Mouse (Mus musculus) spleen, adult 2 months (tissue): ENCODE data around the gene Add3. TPM values are rescaled to one million over a fixed set of nuclear protein-coding genes. Genes with fewer than 3 reads are reported as not detected.

Experiments
- DNase-seq, 2 experiments: peaks; one replicate each; pipeline versions ENCODE4 v3.0.0 to v3.0.0-alpha.2; 2012 to 2021; ENCODE audit warnings: low spot score in 2 of 2, low read depth in 1 of 2
- H3K27ac ChIP-seq: fragments of 200-500 bp; 2 replicates; pipeline ENCODE4 v1.5.1; 2012; ENCODE audit warnings: low read length, inconsistent platforms; ENCODE audit not compliant: insufficient read depth
- H3K27me3 ChIP-seq: fragments of 200-500 bp; 2 replicates; pipeline ENCODE4 v1.6.1; 2012; ENCODE audit warnings: mild to moderate bottlenecking, moderate library complexity, low read length, inconsistent platforms; ENCODE audit not compliant: control insufficient read depth, insufficient read depth
- H3K36me3 ChIP-seq: fragments of 200-500 bp; 2 replicates; pipeline ENCODE4 v1.6.1; 2012; ENCODE audit warnings: mild to moderate bottlenecking, low read length, inconsistent platforms; ENCODE audit not compliant: control insufficient read depth, insufficient read depth
- H3K4me1 ChIP-seq: fragments of 200-500 bp; 2 replicates; pipeline ENCODE4 v1.6.1; 2011; ENCODE audit warnings: inconsistent platforms; ENCODE audit not compliant: control insufficient read depth, insufficient read depth, insufficient read length
- H3K4me3 ChIP-seq: fragments of 200-500 bp; 2 replicates; pipeline ENCODE4 v1.5.1; 2011; ENCODE audit warnings: mild to moderate bottlenecking, inconsistent platforms; ENCODE audit not compliant: insufficient read depth, insufficient read length; ENCODE audit errors: extremely low read depth
- CTCF ChIP-seq: fragments of 200-500 bp; IDR thresholded peaks from 2 replicates; pipeline ENCODE4 v1.5.1; 2011; ENCODE audit warnings: mild to moderate bottlenecking, inconsistent platforms; ENCODE audit not compliant: insufficient read depth, insufficient read length, insufficient replicate concordance; ENCODE audit errors: extremely low read depth
- POLR2A ChIP-seq: fragments of 200-500 bp; IDR thresholded peaks from 2 replicates; pipeline ENCODE4 v1.6.1; 2011; ENCODE audit warnings: low read depth, low read length, inconsistent platforms
- WGBS: fragments of 180-500 bp; shearing (Covaris S2); methylation state at CpG from one replicate; pipeline ENCODE4 v1.1.7; 2018; 5-methylcytosine and 5-hydroxymethylcytosine counted together
- polyA plus RNA-seq: library from polyadenylated mRNA; depleted of rRNA; stranded (reverse); fragments of >200 nt; gene quantifications from 2 replicates; pipeline ENCODE4 v1.2.3, GENCODE M21; 2012; rRNA removed

Add3 gene
- 40.6 and 45.1 TPM in 2 replicates for polyA plus RNA-seq

DNA sequence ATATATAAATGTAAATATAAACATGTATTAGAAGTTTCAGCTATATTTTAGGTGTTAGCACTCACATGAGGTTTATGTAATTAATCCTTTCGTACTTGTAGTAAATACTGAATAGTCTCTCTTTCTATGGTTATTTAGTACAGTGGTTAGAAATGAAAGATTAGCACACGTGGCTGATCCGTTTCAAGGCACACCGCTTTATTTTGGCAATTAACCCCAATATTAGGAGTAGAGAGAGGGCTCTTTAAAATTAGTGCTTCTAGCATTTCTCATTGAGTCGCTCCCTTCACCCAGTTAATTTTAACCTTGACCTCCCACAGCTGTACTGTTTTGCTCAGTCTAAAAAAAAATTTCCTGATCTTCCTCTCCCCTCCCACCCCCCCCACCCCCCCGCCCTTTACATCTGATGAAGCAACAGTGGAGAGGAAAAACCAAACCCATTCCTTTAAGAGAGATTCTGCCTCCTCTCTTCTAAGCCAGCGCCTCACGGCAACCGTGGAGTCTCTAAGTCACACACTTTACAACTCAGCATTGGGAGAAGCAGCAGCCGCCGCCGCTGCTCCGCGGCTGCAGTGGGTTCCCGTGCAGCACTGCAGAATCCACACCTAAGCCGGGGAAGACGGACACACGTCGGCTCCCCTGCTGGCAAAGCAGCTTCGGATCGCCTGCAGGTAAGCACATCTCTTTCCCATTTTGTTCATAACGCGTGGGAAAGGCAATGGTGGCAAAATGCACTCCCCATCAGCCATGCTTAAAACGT lies at the start of gene Add3:
Gene Add3 (plus strand): TSS at position 400 of the 760 bp plus-strand sequence.
- peak in 1 of 2 experiments; percentile 36 for DNase-seq
- Histone ChIP-seq H3K27ac (peak within 1 kb of the TSS; percentile 93), H3K4me3 (peak within 1 kb of the TSS; percentile 69), H3K4me1 (peaks cover 3% of the 10 kb centered on the region; the same call in 1 of the 2 replicates), H3K27me3 (no peaks in the 10 kb centered on the region), H3K36me3 (no peaks in the 10 kb centered on the region)
- TF ChIP-seq POLR2A (no peak; the same call in 1 of the 2 replicates), CTCF (no peak)
- 8% methylated on average over 24 of the region's 24 CpGs for WGBS

DNA sequence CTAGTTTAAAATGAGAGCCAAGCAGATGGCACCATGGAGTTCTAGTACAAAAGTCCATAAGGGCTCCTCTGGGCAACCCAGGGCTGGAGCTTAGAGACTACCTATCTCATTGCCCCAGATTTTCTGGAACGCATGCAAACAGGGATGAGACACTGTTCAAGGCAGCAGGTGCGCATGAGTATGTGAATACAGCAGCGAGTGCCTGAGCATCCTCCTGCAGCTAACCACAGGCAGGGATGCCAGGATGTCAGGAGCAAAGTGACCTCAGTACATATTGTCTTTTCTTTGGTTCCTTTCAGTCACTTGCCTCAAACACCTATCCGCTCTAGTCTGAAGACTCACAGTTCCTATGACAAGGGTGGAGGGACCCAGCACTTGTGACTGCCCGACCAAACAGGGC lies 49.6 kb upstream of the Add3 start:
- no peak for DNase-seq
- H3K27me3 ChIP-seq, result no peaks in the 10 kb centered on the region
- no peak overlapping the region for H3K27ac ChIP-seq
- WGBS, result 91% methylated on average over 5 of the region's 5 CpGs
- H3K36me3 ChIP-seq, result no peaks in the 10 kb centered on the region
- H3K4me3 ChIP-seq, result no peak overlapping the region
- TF ChIP-seq POLR2A, result no peak
- TF ChIP-seq CTCF, result no peak
- peaks cover 4% of the 10 kb centered on the region; the same call in 1 of the 2 replicates for H3K4me1 ChIP-seq

GRCm38 (mm10) chr19:53092251-53092650 lies 48.0 kb upstream of the Add3 start:
- no peak for TF ChIP-seq POLR2A
- no peak for TF ChIP-seq CTCF
- 93% methylated on average over 6 of the region's 6 CpGs for WGBS
- Histone ChIP-seq H3K27ac (no peak overlapping the region), H3K36me3 (no peaks in the 10 kb centered on the region), H3K4me1 (peaks cover 4% of the 10 kb centered on the region; the same call in 1 of the 2 replicates), H3K27me3 (no peaks in the 10 kb centered on the region), H3K4me3 (no peak overlapping the region)
- DNase-seq, result no peak

DNA sequence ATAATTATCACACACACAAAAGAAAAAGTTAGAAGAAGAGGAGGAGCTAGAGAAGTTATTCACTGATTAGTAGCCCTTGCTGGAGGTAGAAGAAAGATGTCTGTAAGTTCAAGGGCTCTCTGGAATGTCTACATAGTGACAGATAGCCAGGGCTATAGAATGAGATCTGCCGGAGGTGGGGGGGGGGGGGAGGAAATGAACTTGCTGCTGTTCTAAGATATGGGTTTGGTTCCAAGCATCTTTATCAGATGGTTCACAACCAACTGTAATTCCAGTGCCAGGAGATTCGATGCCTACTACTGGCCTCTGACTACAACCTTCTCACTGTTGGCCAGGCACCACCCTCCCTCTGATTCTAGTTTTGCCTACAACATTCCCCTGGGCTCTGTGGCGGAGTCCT lies 46.9 kb upstream of the Add3 start:
- Histone ChIP-seq H3K36me3 (no peaks in the 10 kb centered on the region), H3K27ac (no peak overlapping the region), H3K4me1 (no peaks in the 10 kb centered on the region), H3K27me3 (no peaks in the 10 kb centered on the region), H3K4me3 (no peak overlapping the region)
- 56% methylated on average over 3 of the region's 3 CpGs for WGBS
- DNase-seq, result no peak
- no peak for TF ChIP-seq CTCF
- no peak for TF ChIP-seq POLR2A

DNA sequence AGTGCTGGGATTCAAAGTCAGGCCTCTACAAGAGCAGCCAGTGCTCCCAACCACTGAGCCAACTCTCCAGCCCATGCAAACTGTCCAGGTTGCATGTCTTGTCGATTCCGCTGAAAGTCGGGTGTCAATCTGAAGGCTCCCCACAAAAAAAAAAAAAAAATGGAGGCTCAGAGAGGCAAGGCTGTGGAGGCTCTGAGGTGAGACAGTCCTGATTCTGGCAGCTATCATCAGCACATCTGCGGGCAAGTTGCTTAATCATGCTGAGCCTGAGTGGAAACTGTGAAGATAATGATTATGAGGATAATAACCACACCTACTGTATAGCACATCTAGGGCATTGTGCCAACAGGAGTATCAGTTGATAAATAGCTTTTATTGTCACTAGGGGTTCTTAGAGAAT lies 45.6 kb upstream of the Add3 start:
- Histone ChIP-seq H3K4me1 (no peaks in the 10 kb centered on the region), H3K4me3 (no peak overlapping the region), H3K27me3 (no peaks in the 10 kb centered on the region), H3K36me3 (no peaks in the 10 kb centered on the region), H3K27ac (no peak overlapping the region)
- 74% methylated on average over 4 of the region's 4 CpGs for WGBS
- DNase-seq, result no peak
- no peak for TF ChIP-seq CTCF
- no peak for TF ChIP-seq POLR2A

- Histone ChIP-seq H3K4me3 (no peak overlapping the region), H3K36me3 (no peaks in the 10 kb centered on the region), H3K27ac (no peak overlapping the region), H3K27me3 (no peaks in the 10 kb centered on the region), H3K4me1 (no peaks in the 10 kb centered on the region; the same call in 1 of the 2 replicates)
- no peak for DNase-seq
- TF ChIP-seq CTCF (no peak), POLR2A (no peak)
- 92% methylated on average over 12 of the region's 12 CpGs for WGBS
Measured at GRCm38 (mm10) chr19:53101374-53102300, 38.6 kb upstream of the Add3 start.
